Mouse (Mus musculus): Measurements from ENCODE around the gene Vps26b.

Vps26b gene

GRCm38 (mm10) chr9:27029828-27030762 lies at the start of gene Vps26b, which contains the start of gene Ncapd3:
Gene Vps26b, minus strand, starts transcription at chr9:27030065.
Gene Ncapd3, plus strand, starts transcription at chr9:27030175.
- peak; percentile 92 for DNase-seq (ENCODE audit: extremely low read depth, insufficient read length, low spot score)

- no peak for DNase-seq (ENCODE audit: extremely low read depth, insufficient read length, low spot score)
These were observed 45.9 kb upstream of the Vps26b start for GRCm38 (mm10) chr9:27075812-27076211.

GRCm38 (mm10) chr9:27074677-27075076 lies 44.8 kb upstream of the Vps26b start:
- no peak for DNase-seq (ENCODE audit: extremely low read depth, insufficient read length, low spot score)

- DNase-seq (ENCODE audit: extremely low read depth, insufficient read length, low spot score): no peak
These were observed 41.0 kb upstream of the Vps26b start for GRCm38 (mm10) chr9:27070895-27071294.

DNA sequence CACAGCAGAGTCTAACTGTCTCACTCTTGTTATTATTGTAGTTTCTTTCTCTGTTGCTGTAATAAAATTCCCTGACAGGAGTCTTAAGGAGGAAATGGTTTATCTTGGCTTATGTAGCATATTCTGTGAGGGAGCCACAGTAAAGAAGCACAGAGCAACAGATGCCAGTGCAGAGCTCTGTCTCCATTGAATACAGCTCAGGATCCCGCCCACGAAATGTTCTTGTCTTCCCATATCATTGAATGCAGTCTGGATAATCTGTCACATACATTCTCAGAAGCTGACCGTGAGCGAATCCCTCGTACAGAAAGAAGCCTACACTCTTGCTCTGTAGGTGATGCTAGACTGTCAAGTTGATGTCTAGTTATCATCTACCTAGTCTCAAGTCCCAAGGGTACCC lies 28.5 kb upstream of the Vps26b start:
- no peak for DNase-seq (ENCODE audit: extremely low read depth, insufficient read length, low spot score)

DNA sequence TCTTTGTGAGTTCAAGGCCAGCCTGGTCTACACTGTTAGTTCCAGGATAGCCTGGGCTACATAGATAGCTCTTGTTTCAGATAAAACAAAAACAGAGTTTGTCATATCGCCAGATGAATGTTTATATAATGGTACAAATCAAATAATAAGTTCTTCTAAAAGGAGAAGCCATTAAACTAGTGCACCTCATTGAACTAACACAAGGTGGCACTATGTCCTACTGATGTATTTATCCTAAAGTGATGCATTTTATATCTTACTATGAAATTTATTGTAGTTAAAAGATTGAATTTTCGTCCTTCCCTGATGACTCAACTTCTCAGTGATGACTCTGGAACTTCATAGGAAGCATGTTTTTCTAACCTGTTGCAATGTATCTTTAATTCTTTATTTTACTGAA lies 19.6 kb upstream of the Vps26b start:
- no peak for DNase-seq (ENCODE audit: extremely low read depth, insufficient read length, low spot score)

- no peak for DNase-seq (ENCODE audit: extremely low read depth, insufficient read length, low spot score)
These were observed 14.0 kb upstream of the Vps26b start for GRCm38 (mm10) chr9:27043892-27044291.

- no peak for DNase-seq (ENCODE audit: extremely low read depth, insufficient read length, low spot score)
These were observed 867 bp upstream of the Vps26b start for GRCm38 (mm10) chr9:27030763-27031100.

DNA sequence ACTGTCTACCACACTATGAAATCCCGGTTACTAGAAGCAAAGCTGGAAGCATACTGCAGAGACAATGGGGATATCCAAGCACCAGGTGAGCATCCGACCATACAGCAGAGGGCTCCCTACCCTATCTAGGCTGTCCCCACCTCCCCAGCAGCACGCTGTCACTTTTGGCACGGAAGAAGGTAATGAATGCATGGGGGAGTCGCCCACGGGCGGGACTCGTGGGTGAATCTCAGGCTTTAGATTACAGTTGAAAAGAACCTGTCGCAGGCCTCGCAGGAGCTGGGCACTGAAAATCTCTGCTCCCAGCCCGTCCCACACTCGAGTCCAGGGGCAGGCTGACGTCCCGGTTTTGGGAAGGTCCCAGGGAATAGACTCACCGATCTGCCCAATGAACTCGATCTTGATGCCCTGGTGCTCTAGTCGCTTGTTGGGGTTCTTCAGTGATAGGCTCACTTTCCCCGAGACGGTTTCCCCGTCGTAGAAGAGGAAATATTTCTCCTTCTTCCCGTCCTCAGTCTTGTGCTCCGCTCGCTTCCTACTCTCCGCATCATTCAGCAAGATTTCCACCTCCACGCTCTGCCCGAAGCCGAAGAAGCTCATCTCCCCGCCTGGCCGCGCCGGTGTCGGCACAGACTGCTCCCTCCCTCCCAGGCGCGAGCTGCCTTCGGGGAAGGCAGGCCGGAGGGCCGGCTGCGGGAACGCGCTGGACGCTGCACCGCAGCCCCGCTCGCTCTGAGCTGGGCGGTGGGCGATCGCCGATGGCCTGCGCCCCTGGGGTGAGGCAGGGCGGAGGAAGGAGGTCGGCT lies 640 bp downstream of the Vps26b start:
- DNase-seq (ENCODE audit: extremely low read depth, insufficient read length, low spot score): no peak

DNA sequence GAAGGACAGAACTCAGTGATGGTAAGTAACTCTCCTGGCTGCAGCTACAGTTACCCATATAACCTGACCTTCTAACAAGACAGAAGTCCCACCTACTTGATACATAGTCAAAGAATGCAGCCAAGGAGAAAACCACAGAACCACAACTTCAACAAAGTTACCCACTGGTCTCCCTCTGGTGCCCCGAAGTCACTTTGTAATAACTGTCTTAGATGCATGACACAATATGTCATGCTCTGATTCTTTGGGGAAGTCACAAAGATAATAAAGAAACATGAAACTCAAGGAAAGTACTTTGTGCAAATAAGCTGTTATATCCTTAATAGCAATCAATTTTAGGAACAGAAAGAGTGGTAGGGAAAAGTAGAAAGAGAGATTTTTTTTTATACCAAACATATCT lies 3.2 kb downstream of the Vps26b start:
- peak; percentile 49 for DNase-seq (ENCODE audit: extremely low read depth, insufficient read length, low spot score)

DNA sequence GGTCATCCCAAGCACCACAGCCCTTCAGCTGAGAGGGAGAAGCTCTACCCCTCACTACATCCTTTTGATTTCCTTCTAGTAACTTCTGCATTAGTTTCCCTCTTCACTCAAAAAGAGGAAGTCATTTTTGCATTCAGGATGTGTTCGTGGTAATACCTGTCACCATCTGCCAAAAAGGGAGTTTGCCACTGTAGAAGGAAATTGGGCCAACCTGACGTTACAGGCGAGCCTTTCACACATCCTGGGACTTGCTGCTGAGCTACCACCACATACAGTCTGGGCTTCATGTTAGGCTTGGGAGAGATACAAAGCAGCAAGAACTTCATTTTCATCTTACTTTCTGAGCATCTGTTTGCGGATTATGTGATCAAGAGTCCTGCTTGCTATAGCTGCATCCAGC lies 6.2 kb downstream of the Vps26b start:
- no peak for DNase-seq (ENCODE audit: extremely low read depth, insufficient read length, low spot score)

DNA sequence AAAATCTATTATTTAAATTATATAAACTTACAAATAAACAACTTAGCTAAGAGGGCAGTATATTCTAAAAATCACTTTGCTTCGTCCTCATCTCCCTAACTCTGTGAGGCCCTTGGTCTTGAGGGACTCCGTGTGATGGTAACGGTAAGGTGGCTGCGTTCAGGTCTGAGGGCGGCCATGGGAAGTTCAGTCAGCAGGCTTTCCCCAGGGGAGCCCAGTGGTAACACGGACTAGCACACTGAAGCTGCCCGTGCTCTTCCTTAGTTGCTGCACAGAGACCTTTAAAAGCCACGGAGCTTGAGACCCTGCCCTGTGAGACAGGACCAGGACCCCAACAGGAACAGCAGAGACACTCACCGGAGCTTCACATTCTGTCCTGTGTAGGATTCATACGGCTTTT lies 10.9 kb downstream of the Vps26b start:
- DNase-seq (ENCODE audit: extremely low read depth, insufficient read length, low spot score): no peak

DNA sequence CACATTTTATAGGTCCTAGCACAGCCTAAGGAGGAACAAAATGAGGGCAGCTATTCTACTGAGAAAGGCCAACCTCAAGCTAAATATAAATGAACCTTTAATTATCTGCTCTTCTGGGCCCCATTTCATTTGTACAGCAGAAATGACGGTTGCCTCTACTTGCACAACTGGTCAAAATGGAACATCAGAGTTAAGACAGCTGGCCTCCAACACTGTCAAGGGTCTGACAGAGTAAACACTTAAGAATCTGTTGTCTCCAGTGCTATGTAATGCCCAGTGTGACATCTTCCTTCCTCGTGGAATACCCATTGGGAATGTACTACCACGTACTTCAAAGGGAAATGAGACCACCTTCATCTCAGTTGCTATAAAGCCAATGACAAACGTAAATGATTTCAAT lies 18.3 kb downstream of the Vps26b start:
- no peak for DNase-seq (ENCODE audit: extremely low read depth, insufficient read length, low spot score)

DNA sequence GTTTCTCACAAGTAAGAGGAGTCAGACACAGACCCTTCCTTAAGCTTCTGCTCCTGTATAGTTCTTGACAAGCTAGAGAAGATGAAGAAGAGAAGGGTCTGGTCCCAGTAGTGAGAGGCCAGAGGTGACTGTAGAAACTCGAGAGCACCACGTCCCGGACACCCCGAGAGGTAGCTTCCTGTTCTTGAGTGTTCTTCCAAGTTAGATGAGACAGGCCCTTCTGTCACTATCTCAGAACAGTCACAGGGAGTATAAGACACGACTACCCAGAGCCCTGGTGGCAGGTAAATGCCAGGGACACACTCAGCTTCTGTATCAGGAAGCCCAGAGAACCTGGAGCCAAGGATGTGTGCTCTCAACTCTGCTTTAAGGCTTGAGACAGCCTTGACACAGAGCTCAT lies 20.6 kb downstream of the Vps26b start:
- no peak for DNase-seq (ENCODE audit: extremely low read depth, insufficient read length, low spot score)

- DNase-seq (ENCODE audit: extremely low read depth, insufficient read length, low spot score): no peak
These were observed 23.0 kb downstream of the Vps26b start for GRCm38 (mm10) chr9:27006866-27007265.

DNA sequence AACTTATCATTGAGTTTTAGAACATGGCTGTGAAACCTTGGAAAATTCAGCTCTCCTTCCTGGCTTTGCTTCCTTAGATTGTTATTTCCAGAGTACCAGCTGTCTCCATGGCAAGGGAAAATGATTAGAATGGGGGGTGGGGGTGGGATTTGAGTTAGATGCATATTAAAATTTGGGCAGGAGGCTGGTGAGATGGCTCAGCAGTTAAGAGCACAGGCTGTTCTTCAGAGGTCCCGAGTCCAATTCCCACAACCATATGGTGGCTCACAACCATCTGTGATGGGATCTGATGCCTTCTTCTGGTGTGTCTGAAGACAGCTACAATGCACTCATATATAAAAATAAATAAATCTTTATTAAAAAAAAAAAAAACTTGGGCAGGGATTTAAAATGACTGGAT lies 23.9 kb downstream of the Vps26b start:
- DNase-seq (ENCODE audit: extremely low read depth, insufficient read length, low spot score): no peak

DNA sequence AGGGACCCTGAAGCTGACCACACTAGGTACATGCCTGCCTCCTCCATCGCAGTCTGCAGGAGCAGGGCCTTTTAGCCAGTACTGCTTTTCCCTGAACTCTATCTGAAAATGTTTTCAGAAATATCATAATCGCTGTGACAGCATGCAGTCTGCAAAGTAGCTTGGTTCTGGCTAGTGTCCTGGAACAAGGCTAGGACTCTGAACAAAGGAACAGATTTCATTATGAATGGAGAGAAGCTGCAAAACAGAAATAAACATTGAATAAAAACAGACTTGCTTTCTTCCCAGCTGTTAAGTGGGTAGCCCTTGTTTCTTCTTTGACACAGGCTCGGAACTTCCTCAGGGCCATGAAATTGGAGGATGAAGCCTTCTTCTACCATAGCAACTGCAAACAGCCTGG lies 24.6 kb downstream of the Vps26b start:
- DNase-seq (ENCODE audit: extremely low read depth, insufficient read length, low spot score): no peak

DNA sequence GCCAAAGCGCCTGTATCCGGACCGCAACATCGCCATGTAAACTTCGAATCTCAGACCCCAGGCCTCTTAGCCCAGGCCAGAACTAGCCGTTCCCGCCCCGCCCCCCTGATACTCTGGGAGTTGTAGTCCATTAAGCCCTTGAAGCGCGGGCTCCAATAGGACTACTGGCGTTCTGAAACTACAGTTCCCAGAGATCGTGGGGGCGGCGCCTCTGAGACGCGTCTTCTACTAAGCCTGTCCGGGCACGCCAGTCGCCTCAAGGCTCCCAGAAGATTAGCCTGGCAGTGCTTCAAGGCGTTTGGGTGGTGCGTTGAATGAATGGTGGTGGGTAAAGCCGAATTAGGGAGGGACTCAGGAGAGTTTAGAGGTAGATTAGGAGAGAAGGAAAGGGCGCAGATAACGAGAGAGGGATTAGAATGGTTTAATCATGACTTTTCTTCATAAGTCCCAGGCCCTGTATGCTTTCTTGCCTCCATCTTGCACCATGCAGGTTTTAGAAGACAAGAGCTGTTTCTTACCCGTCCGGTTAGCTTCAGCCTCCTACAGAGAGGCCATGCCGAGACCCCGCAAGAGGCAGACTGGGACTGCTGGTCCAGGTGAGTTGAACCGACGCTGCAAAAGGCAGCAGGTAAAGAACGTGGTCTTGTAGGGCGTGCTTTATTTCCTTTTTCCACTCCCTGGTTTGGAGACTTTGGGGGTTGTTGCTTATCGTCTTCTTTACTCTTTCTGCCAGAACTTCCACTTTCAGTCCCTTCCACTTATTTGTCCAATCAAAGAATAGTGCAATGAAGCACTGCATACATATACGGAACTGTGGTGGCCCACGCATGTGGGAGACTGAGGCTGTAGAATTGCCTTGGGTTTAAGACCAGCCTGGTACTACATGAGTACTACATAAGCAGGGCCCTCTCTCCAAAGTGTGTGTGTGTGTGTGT lies 30.1 kb downstream of the Vps26b start, which contains the start of the genes Acad8 and Thyn1:
TSS of gene Acad8 (minus strand) at position 106 of the 935 bp plus-strand sequence.
TSS of gene Thyn1 (plus strand) at position 250 of the 935 bp plus-strand sequence.
- DNase-seq (ENCODE audit: extremely low read depth, insufficient read length, low spot score): peak; percentile 87

GRCm38 (mm10) chr9:26998669-26999460 lies 31.0 kb downstream of the Vps26b start:
- DNase-seq (ENCODE audit: extremely low read depth, insufficient read length, low spot score): no peak

DNA sequence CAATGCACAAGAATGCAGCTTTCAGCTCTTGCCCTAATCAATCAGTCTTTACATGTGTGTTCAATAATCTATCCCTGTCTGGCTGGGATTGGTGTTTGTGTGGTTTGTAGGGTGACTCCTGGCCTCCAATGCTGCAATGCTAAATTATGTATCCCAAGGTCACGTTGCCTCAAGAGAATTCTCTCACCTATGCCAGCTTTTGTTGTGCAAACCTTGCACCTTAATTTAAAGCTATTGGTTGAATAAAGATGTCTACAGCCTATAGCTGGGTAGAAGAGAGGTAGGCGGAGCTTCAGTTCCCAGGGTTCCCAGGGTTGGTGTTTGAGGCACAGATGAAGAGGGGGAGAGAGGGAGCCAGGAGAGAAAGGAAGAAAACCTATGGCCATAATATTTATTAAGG lies 32.4 kb downstream of the Vps26b start:
- DNase-seq (ENCODE audit: extremely low read depth, insufficient read length, low spot score): no peak

Measured in 3134 (cell line).